Mouse (Mus musculus) bone marrow, adult 2 months (tissue): ENCODE data around the gene Pcbd2.

Experiments
- CTCF ChIP-seq: fragments of 200-500 bp; IDR thresholded peaks from 2 replicates; pipeline ENCODE4 v1.5.1; 2011; ENCODE audit warnings: low read length, control low read depth; ENCODE audit not compliant: control insufficient read depth, insufficient read depth
- POLR2A ChIP-seq: fragments of 200-500 bp; IDR thresholded peaks from 2 replicates; pipeline ENCODE4 v1.6.1; 2011; ENCODE audit warnings: low read depth, mild to moderate bottlenecking, control low read depth, low read length, borderline replicate concordance; ENCODE audit not compliant: control insufficient read depth

- no peak for TF ChIP-seq CTCF
- TF ChIP-seq POLR2A: no peak
Measured at GRCm38 (mm10) chr13:55754380-55754779, 27.2 kb downstream of the Pcbd2 start.
